15 mouse cellular contexts compared by ENCODE assay signal in the genomic region with DNA sequence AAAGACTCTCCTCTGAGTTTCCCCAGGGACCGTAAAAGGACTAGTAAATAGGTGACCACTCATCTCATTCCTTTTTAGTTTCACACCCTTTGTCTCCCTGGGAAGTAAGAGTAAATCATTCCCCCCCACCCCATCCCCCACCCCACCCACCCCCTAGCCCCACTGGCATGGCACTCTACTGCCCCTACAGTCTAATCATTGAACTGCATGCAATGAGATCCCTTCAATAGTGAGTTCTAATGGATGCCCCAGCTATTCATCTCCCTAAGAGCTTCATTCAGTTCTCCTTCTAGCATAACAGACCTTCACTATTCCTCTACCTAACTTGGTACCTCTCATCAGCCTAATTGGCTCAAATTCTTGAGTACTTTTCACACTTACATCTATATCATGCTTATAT. TPM values are rescaled to one million over a fixed set of nuclear protein-coding genes. Genes with fewer than 3 reads are reported as not detected.
DNase-seq lines count a peak whose midpoint lies in the region; ATAC-seq and TF ChIP-seq lines count a peak whose summit lies in the region.
"Had no signal": no experiment of that assay in that cellular context is flagged by ENCODE, and none has a peak within 500 bp of the region (broad histone marks: within the 10 kb centered on the region; RNA-seq: fewer than 3 reads in every experiment).

No protein-coding gene starts in this region.

- DNase-seq in embryonic facial prominence, embryonic 11.5 days (ENCODE audit: low spot score): peak; percentile 18
- no peak for DNase-seq in embryonic facial prominence, embryonic 10.5 days (ENCODE audit: low spot score)
- peak; percentile 22 for DNase-seq in lung, embryonic 14.5 days
- no peak for DNase-seq in lung, adult 18-20 months
- peak; percentile 13 for DNase-seq in ES-CJ7 (ENCODE audit: low read depth, low spot score)
- no peak for DNase-seq in forebrain, embryonic 11.5 days (ENCODE audit: low spot score)
- no peak for DNase-seq in cerebellum, postnatal 14 days
- DNase-seq: cerebellum, adult 11-12 months; layer of hippocampus, adult 9-11 months; lung, postnatal 14 days had no signal

- no peak overlapping the region for H3K4me2 ChIP-seq in embryonic facial prominence, embryonic 11.5 days (ENCODE audit: low read depth, low read length)
- H3K4me2 ChIP-seq in lung, embryonic 14.5 days: no peak overlapping the region
- no peak overlapping the region for H3K4me2 ChIP-seq in forebrain, embryonic 11.5 days (ENCODE audit: low read depth, low read length, severe bottlenecking)
- H3K4me2 ChIP-seq: heart, embryonic 11.5 days; kidney, embryonic 15.5 days; limb, embryonic 12.5 days had no signal

- H3K9ac ChIP-seq in embryonic facial prominence, embryonic 11.5 days (replicated peaks; ENCODE audit: low read length): no peak overlapping the region
- H3K9ac ChIP-seq in lung, embryonic 14.5 days: no peak overlapping the region
- no peak overlapping the region for H3K9ac ChIP-seq in forebrain, embryonic 11.5 days (ENCODE audit: low read length)
- H3K9ac ChIP-seq: kidney, embryonic 15.5 days; limb, embryonic 12.5 days had no signal

- no peaks in the 10 kb centered on the region for H3K9me3 ChIP-seq in embryonic facial prominence, embryonic 11.5 days (replicated peaks; ENCODE audit: control insufficient read depth, low read length)
- H3K9me3 ChIP-seq in embryonic facial prominence, embryonic 10.5 days: no peaks in the 10 kb centered on the region
- H3K9me3 ChIP-seq in lung, embryonic 14.5 days (ENCODE audit: low read depth, low read length): no peaks in the 10 kb centered on the region
- no peaks in the 10 kb centered on the region for H3K9me3 ChIP-seq in forebrain, embryonic 11.5 days (ENCODE audit: control insufficient read depth, low read length)
- H3K9me3 ChIP-seq: kidney, embryonic 15.5 days; limb, embryonic 12.5 days had no signal

- 93% methylated on average over 1 of the region's 1 CpGs for WGBS in embryonic facial prominence, embryonic 11.5 days
- WGBS in embryonic facial prominence, embryonic 10.5 days: 94% methylated on average over 1 of the region's 1 CpGs
- WGBS in lung, embryonic 14.5 days: 100% methylated on average over 1 of the region's 1 CpGs
- WGBS in forebrain, embryonic 11.5 days: 95% methylated on average over 1 of the region's 1 CpGs

- ATAC-seq in embryonic facial prominence, embryonic 11.5 days (replicated peaks; ENCODE audit: insufficient number of reproducible peaks, low FRiP score, low TSS enrichment, low read depth): no peak
- no peak for ATAC-seq in lung, embryonic 14.5 days (ENCODE audit: insufficient read depth)
- ATAC-seq in inflammation-experienced regulatory T-cells, adult 6 months: peak; percentile 52
- no peak for ATAC-seq in forebrain, embryonic 11.5 days (replicated peaks; ENCODE audit: low FRiP score)

- no peaks in the 10 kb centered on the region for H3K27me3 ChIP-seq in embryonic facial prominence, embryonic 11.5 days (ENCODE audit: control insufficient read depth, insufficient read depth, low read length)
- H3K27me3 ChIP-seq in embryonic facial prominence, embryonic 10.5 days (replicated peaks; ENCODE audit: low read depth, poor library complexity, severe bottlenecking): peaks cover 9% of the 10 kb centered on the region
- no peaks in the 10 kb centered on the region for H3K27me3 ChIP-seq in lung, embryonic 14.5 days (ENCODE audit: insufficient read depth, low read length)
- peaks cover 2% of the 10 kb centered on the region; the same call in 1 of the 2 replicates for H3K27me3 ChIP-seq in forebrain, embryonic 11.5 days (ENCODE audit: control insufficient read depth, insufficient read depth, low read length)
- H3K27me3 ChIP-seq: kidney, embryonic 15.5 days; limb, embryonic 12.5 days had no signal

- peak; percentile 26; the same call in 1 of the 2 replicates for TF ChIP-seq CTCF in lung, embryonic 14.5 days (IDR thresholded peaks at IDR 0.05; ENCODE audit: low read depth)

- no peak overlapping the region for H3K27ac ChIP-seq in embryonic facial prominence, embryonic 11.5 days (replicated peaks; ENCODE audit: low read depth, low read length)
- no peak overlapping the region for H3K27ac ChIP-seq in embryonic facial prominence, embryonic 10.5 days (replicated peaks)
- no peak overlapping the region for H3K27ac ChIP-seq in lung, embryonic 14.5 days (ENCODE audit: low read depth)
- no peak overlapping the region for H3K27ac ChIP-seq in forebrain, embryonic 11.5 days (ENCODE audit: low read depth, low read length)
- H3K27ac ChIP-seq: kidney, embryonic 15.5 days had no signal

- H3K36me3 ChIP-seq in embryonic facial prominence, embryonic 11.5 days (replicated peaks; ENCODE audit: control insufficient read depth, insufficient read depth, low read depth, low read length): no peaks in the 10 kb centered on the region
- no peaks in the 10 kb centered on the region for H3K36me3 ChIP-seq in embryonic facial prominence, embryonic 10.5 days (replicated peaks)
- H3K36me3 ChIP-seq in lung, embryonic 14.5 days (ENCODE audit: insufficient read depth): no peaks in the 10 kb centered on the region
- no peaks in the 10 kb centered on the region for H3K36me3 ChIP-seq in forebrain, embryonic 11.5 days (ENCODE audit: control insufficient read depth, insufficient read depth, low read length)
- H3K36me3 ChIP-seq: kidney, embryonic 15.5 days; limb, embryonic 12.5 days had no signal

- no peaks in the 10 kb centered on the region for H3K4me1 ChIP-seq in embryonic facial prominence, embryonic 11.5 days (ENCODE audit: control insufficient read depth, insufficient read depth, low read length)
- H3K4me1 ChIP-seq in embryonic facial prominence, embryonic 10.5 days: peaks cover 22% of the 10 kb centered on the region
- H3K4me1 ChIP-seq in lung, embryonic 14.5 days (ENCODE audit: insufficient read depth): no peaks in the 10 kb centered on the region
- no peaks in the 10 kb centered on the region for H3K4me1 ChIP-seq in forebrain, embryonic 11.5 days (replicated peaks; ENCODE audit: control insufficient read depth, insufficient read depth, low read length)

- no peak overlapping the region for H3K4me3 ChIP-seq in embryonic facial prominence, embryonic 11.5 days (ENCODE audit: low read depth, low read length)
- H3K4me3 ChIP-seq in embryonic facial prominence, embryonic 10.5 days: no peak overlapping the region
- H3K4me3 ChIP-seq in lung, embryonic 14.5 days (ENCODE audit: low read depth, low read length): no peak overlapping the region
- no peak overlapping the region for H3K4me3 ChIP-seq in forebrain, embryonic 11.5 days (ENCODE audit: low read depth, low read length)
- H3K4me3 ChIP-seq: kidney, embryonic 15.5 days; limb, embryonic 12.5 days had no signal

RNA-seq across cellular contexts. Expression of a gene that starts 20.9 kb away (rescaled TPM):
- polyA plus RNA-seq in embryonic facial prominence, embryonic 11.5 days (2014; fragmentation: Nextera tagmentation; extraction: Ambion mirVana): 5.9 and 6.4 TPM in 2 replicates
- 3.8 and 4.1 TPM in 2 replicates for polyA plus RNA-seq in embryonic facial prominence, embryonic 10.5 days (2016; fragmentation: Nextera tagmentation; extraction: Ambion mirVana)
- polyA plus RNA-seq in lung, embryonic 14.5 days (2014; fragmentation: Nextera tagmentation; extraction: Ambion mirVana): 5.8 and 6.8 TPM in 2 replicates
- polyA plus RNA-seq in inflammation-experienced regulatory T-cells, adult 6 months (2017; shearing (Covaris generic)): 10 to 100 TPM in 1 of 3 experiments, 1 to 10 TPM in 2; 4.2 to 13.0 (median 4.4) TPM
- polyA plus RNA-seq in forebrain, embryonic 11.5 days (2014; fragmentation: Nextera tagmentation; extraction: Ambion mirVana): 7.4 TPM in 2 replicates

RNA-seq across cellular contexts. Expression of a gene that starts 33.7 kb away (rescaled TPM):
- polyA plus RNA-seq in embryonic facial prominence, embryonic 11.5 days (2014; fragmentation: Nextera tagmentation; extraction: Ambion mirVana): 0.67 and 1.0 TPM in 2 replicates
- 0.25 and 0.33 TPM in 2 replicates for polyA plus RNA-seq in embryonic facial prominence, embryonic 10.5 days (2016; fragmentation: Nextera tagmentation; extraction: Ambion mirVana)
- 0.30 and 0.31 TPM in 2 replicates for polyA plus RNA-seq in lung, embryonic 14.5 days (2014; fragmentation: Nextera tagmentation; extraction: Ambion mirVana)
- 1 to 10 TPM; 2.8 to 4.0 (median 3.0) TPM for polyA plus RNA-seq in inflammation-experienced regulatory T-cells, adult 6 months (2017; shearing (Covaris generic))
- 0.11 and 0.25 TPM in 2 replicates for polyA plus RNA-seq in forebrain, embryonic 11.5 days (2014; fragmentation: Nextera tagmentation; extraction: Ambion mirVana)
- polyA plus RNA-seq: C2C12 had no signal

Comparison
In these comparisons a context has a peak if more than half of its experiments do, and no peak if none do; other contexts are left out.
1. DNase-seq: peak in embryonic facial prominence, embryonic 11.5 days (single experiment), lung, embryonic 14.5 days (single experiment) and ES-CJ7 (single experiment); none in embryonic facial prominence, embryonic 10.5 days (single experiment), lung, adult 18-20 months (0 of 2), forebrain, embryonic 11.5 days (single experiment) and cerebellum, postnatal 14 days (0 of 2).